Mouse (Mus musculus) bone marrow, adult 2 months (tissue): ENCODE results near the gene Fam241b.

Source experiments
- CTCF ChIP-seq: fragments of 200-500 bp; IDR thresholded peaks from 2 replicates; pipeline ENCODE4 v1.5.1; 2011; ENCODE audit warnings: low read length, control low read depth; ENCODE audit not compliant: control insufficient read depth, insufficient read depth
- POLR2A ChIP-seq: fragments of 200-500 bp; IDR thresholded peaks from 2 replicates; pipeline ENCODE4 v1.6.1; 2011; ENCODE audit warnings: low read depth, mild to moderate bottlenecking, control low read depth, low read length, borderline replicate concordance; ENCODE audit not compliant: control insufficient read depth

DNA sequence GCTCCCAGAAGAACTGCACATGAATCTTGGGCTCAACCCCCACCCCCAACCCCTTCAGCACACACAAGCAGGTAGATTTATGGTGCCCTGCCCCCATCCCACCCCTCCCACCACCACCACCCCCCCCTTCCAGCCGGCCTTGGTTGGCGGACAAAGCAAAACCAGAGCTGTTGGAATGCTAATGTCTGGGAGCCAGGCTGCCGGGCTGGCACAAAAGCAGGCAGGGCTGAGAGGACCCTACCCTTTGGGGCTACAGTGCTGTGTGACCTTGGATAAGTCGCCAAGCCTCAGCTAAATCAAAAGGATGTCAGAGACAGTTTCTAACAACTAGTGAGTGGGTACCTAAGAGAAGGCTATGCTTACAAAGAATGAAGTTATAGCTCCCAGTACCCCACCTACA is 6.6 kb downstream of the Fam241b start:
- no peak for TF ChIP-seq CTCF
- TF ChIP-seq POLR2A: no peak
